9 mouse cellular contexts compared by ENCODE assay signal in the genomic region with DNA sequence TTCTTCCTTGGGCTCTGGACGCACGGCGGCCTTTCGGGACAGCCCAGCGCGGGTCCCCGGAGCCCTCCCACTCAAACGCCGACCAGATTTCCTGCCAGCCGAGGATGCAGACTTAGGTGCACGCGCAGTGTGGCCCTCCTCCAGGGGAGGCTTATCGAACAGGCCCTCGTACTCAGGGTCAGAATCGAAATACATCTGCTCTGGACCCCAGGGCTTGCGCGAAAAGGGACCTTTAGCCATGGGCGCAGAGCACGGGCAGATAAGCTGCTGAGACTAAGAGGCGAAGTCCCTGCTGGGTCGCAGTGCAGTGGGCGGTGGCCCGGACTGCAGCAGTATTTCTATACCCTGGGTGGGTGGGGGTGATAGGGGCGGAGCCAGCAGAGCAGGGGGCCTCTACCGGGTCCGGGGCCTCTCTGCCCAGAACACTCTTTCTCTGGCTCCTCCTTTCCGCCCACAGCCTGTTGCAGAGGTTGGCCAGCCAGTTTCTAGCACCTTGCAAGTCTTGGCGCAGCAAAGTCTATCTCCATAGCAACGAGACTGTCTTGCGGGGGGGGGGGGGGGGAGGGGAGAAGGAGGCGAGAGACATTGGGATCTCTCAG. TPM values are rescaled to one million over a fixed set of nuclear protein-coding genes. Genes with fewer than 3 reads are reported as not detected.
A peak's percentile ranks its signal among the peaks of the same experiment; 100 is the strongest.
DNase-seq lines count a peak whose midpoint lies in the region; ATAC-seq and TF ChIP-seq lines count a peak whose summit lies in the region.
"Had no signal": no experiment of that assay in that cellular context is flagged by ENCODE, and none has a peak within 500 bp of the region (broad histone marks: within the 10 kb centered on the region; RNA-seq: fewer than 3 reads in every experiment).

6330403K07Rik (minus strand) TSS at position 351 of the 599 bp plus-strand sequence.

- no peak for TF ChIP-seq CTCF in hindbrain, postnatal 0 days (IDR thresholded peaks at IDR 0.05; ENCODE audit: low read depth)

- H3K36me3 ChIP-seq in forebrain, embryonic 12.5 days (replicated peaks), result peaks cover 4% of the 10 kb centered on the region; the same call in 1 of the 2 replicates
- H3K36me3 ChIP-seq in hindbrain, postnatal 0 days (ENCODE audit: insufficient read depth, low read length), result no peaks in the 10 kb centered on the region
- H3K36me3 ChIP-seq in limb, embryonic 10.5 days, result peaks cover 27% of the 10 kb centered on the region
- no peaks in the 10 kb centered on the region for H3K36me3 ChIP-seq in midbrain, embryonic 16.5 days (ENCODE audit: control insufficient read depth, insufficient read depth, low read length)

- H3K4me1 ChIP-seq in forebrain, embryonic 12.5 days, result peaks cover 30% of the 10 kb centered on the region
- 0 out of 2 replicates have a peak, but pooled peaks cover 5% of the 10 kb centered on the region for H3K4me1 ChIP-seq in hindbrain, postnatal 0 days (ENCODE audit: insufficient read depth, low read length)
- peaks cover 23% of the 10 kb centered on the region for H3K4me1 ChIP-seq in limb, embryonic 10.5 days
- H3K4me1 ChIP-seq in midbrain, embryonic 16.5 days (ENCODE audit: control insufficient read depth, insufficient read depth, low read length), result peaks cover 24% of the 10 kb centered on the region

- H3K27ac ChIP-seq in forebrain, embryonic 12.5 days, result peak within 1 kb of the TSS; percentile 96
- peak within 1 kb of the TSS; percentile 95 for H3K27ac ChIP-seq in hindbrain, postnatal 0 days
- H3K27ac ChIP-seq in limb, embryonic 10.5 days, result peak within 1 kb of the TSS; percentile 92
- H3K27ac ChIP-seq in midbrain, embryonic 16.5 days (ENCODE audit: low read length), result peak within 1 kb of the TSS; percentile 98
- H3K27ac ChIP-seq: macrophage had no signal

- intact Hi-C loops in heart, postnatal 25 days (cut with DNase I), result no loop called here

- peak within 1 kb of the TSS; percentile 85 for H3K9ac ChIP-seq in forebrain, embryonic 12.5 days
- H3K9ac ChIP-seq in hindbrain, postnatal 0 days (replicated peaks; ENCODE audit: low read length), result peak within 1 kb of the TSS; percentile 80
- H3K9ac ChIP-seq in midbrain, embryonic 16.5 days (ENCODE audit: low read depth, low read length), result peak within 1 kb of the TSS; percentile 95

- peak within 1 kb of the TSS; percentile 66 for H3K4me3 ChIP-seq in forebrain, embryonic 12.5 days (replicated peaks)
- H3K4me3 ChIP-seq in hindbrain, postnatal 0 days (ENCODE audit: low read length), result peak within 1 kb of the TSS; percentile 55
- H3K4me3 ChIP-seq in limb, embryonic 10.5 days, result peak within 1 kb of the TSS; percentile 75
- H3K4me3 ChIP-seq in midbrain, embryonic 16.5 days (ENCODE audit: low read depth, low read length), result peak within 1 kb of the TSS; percentile 70

- peak; percentile 89 for DNase-seq in heart, adult 11 months
- no peak for DNase-seq in heart, postnatal 25 days (ENCODE audit: low spot score)
- DNase-seq in adrenal gland, postnatal 4 days (ENCODE audit: low spot score in 2 of 2), result no peak
- DNase-seq in hindbrain, postnatal 0 days (ENCODE audit: low spot score), result peak; percentile 92
- DNase-seq in limb, embryonic 10.5 days (ENCODE audit: low spot score), result peak; percentile 91
- DNase-seq in thymus, postnatal 4 days, result peak; percentile 27

- WGBS in forebrain, embryonic 12.5 days, result under 1% methylated on average over 29 of the region's 31 CpGs
- WGBS in hindbrain, postnatal 0 days, result under 1% methylated on average over 31 of the region's 31 CpGs
- WGBS in limb, embryonic 10.5 days, result under 1% methylated on average over 30 of the region's 31 CpGs
- under 1% methylated on average over 28 of the region's 31 CpGs for WGBS in midbrain, embryonic 16.5 days

- H3K27me3 ChIP-seq in forebrain, embryonic 12.5 days, result no peaks in the 10 kb centered on the region
- H3K27me3 ChIP-seq in hindbrain, postnatal 0 days (ENCODE audit: insufficient read depth, low read length), result no peaks in the 10 kb centered on the region
- no peaks in the 10 kb centered on the region for H3K27me3 ChIP-seq in limb, embryonic 10.5 days (ENCODE audit: low read depth, poor library complexity, severe bottlenecking)
- H3K27me3 ChIP-seq in midbrain, embryonic 16.5 days (ENCODE audit: control insufficient read depth, insufficient read depth, low read depth, low read length), result no peaks in the 10 kb centered on the region

- peak; percentile 95 for ATAC-seq in forebrain, embryonic 12.5 days (ENCODE audit: low FRiP score)
- ATAC-seq in hindbrain, postnatal 0 days, result peak; percentile 97
- peak; percentile 97 for ATAC-seq in midbrain, embryonic 16.5 days

- peak within 1 kb of the TSS; percentile 74 for H3K4me2 ChIP-seq in forebrain, embryonic 12.5 days
- peak within 1 kb of the TSS; percentile 62 for H3K4me2 ChIP-seq in hindbrain, postnatal 0 days (ENCODE audit: low read depth, low read length)
- H3K4me2 ChIP-seq in midbrain, embryonic 16.5 days (ENCODE audit: low read length), result peak within 1 kb of the TSS; percentile 79

- H3K9me3 ChIP-seq in forebrain, embryonic 12.5 days, result no peaks in the 10 kb centered on the region
- no peaks in the 10 kb centered on the region for H3K9me3 ChIP-seq in hindbrain, postnatal 0 days (ENCODE audit: low read length)
- H3K9me3 ChIP-seq in limb, embryonic 10.5 days (replicated peaks), result no peaks in the 10 kb centered on the region
- no peaks in the 10 kb centered on the region for H3K9me3 ChIP-seq in midbrain, embryonic 16.5 days (replicated peaks; ENCODE audit: control insufficient read depth, low read length, poor library complexity, severe bottlenecking)

RNA-seq across cellular contexts. Expression of gene 6330403K07Rik, which starts in this region (rescaled TPM):
- total RNA-seq in heart, postnatal 25 days (2021), result under 1 TPM; 0.49 to 0.75 TPM
- total RNA-seq in adrenal gland, postnatal 4 days (2021), result 10 to 100 TPM; 24.6 to 28.5 TPM
- 321 and 327 TPM in 2 replicates for polyA plus RNA-seq in forebrain, embryonic 12.5 days (2016; fragmentation: Nextera tagmentation; extraction: Ambion mirVana)
- total RNA-seq in hindbrain, postnatal 0 days (2014; rRNA removed), result 696 and 765 TPM in 2 replicates
- polyA plus RNA-seq in hindbrain, postnatal 0 days (2015; fragmentation: Nextera tagmentation; extraction: Ambion mirVana), result 673 and 681 TPM in 2 replicates
- polyA plus RNA-seq in limb, embryonic 10.5 days (2016; fragmentation: Nextera tagmentation; extraction: Ambion mirVana), result 93.7 and 190 TPM in 2 replicates
- polyA plus RNA-seq in midbrain, embryonic 16.5 days (2015; fragmentation: Nextera tagmentation; extraction: Ambion mirVana), result 729 and 758 TPM in 2 replicates
- polyA plus RNA-seq: macrophage had no signal

Comparison
In these comparisons a context has a peak if more than half of its experiments do, and no peak if none do; other contexts are left out.
1. RNA of gene 6330403K07Rik (total RNA-seq): 696 to 765 TPM in hindbrain, postnatal 0 days; 24.6 to 28.5 TPM in adrenal gland, postnatal 4 days and 0.49 to 0.75 TPM in heart, postnatal 25 days; every median in the first group is over 10 times any median in the second.
2. DNase-seq: peak in heart, adult 11 months (single experiment), hindbrain, postnatal 0 days (single experiment), limb, embryonic 10.5 days (single experiment) and thymus, postnatal 4 days (single experiment); none in heart, postnatal 25 days (single experiment) and adrenal gland, postnatal 4 days (0 of 2).
3. Peak in every context shown above with its lines, with median percentiles within 50 percentile points of each other: ATAC-seq, H3K27ac ChIP-seq, H3K4me2 ChIP-seq, H3K4me3 ChIP-seq and H3K9ac ChIP-seq.